Mouse (Mus musculus) ES-E14 (cell line): ENCODE measurements at regions not wholly inside any gene's neighbourhood (a gene's known extent, or its start where the extent isn't known, plus 50 kb on each side); places are given as distances from the start of the nearest gene placed in this dataset.
"Not testable (repeated sequence)": the region's sequence is repeated elsewhere in the genome, so short reads cannot be mapped to it uniquely, and the experiment has no call there.

Source experiments
- DNase-seq: peaks from one replicate; pipeline ENCODE4 v3.0.0-alpha.2; 2013; ENCODE audit warnings: low read depth, low spot score
- H3K27ac ChIP-seq: 2 replicates; pipeline ENCODE4 v1.5.1; 2012; ENCODE audit warnings: low read depth, mild to moderate bottlenecking, low read length, moderate library complexity, mixed read lengths; ENCODE audit not compliant: poor library complexity, insufficient read depth, severe bottlenecking
- H3K36me3 ChIP-seq: 2 replicates; pipeline ENCODE4 v1.6.1; 2012; ENCODE audit warnings: mild to moderate bottlenecking, low read length, moderate library complexity, mixed read lengths; ENCODE audit not compliant: control insufficient read depth, poor library complexity, insufficient read depth, severe bottlenecking
- H3K4me1 ChIP-seq, 2 experiments: fragments of 150-350 bp in 1 of 2; sonication (generic) in 1 of 2; 2 replicates each; pipeline ENCODE4 v1.6.1; 2012; ENCODE audit warnings: low read length in 2 of 2, mild to moderate bottlenecking in 1 of 2, mixed read lengths in 1 of 2; ENCODE audit not compliant: control insufficient read depth in 2 of 2, insufficient read depth in 2 of 2, poor library complexity in 1 of 2
- H3K4me3 ChIP-seq, 2 experiments: fragments of 150-350 bp in 1 of 2; sonication (generic) in 1 of 2; 2 replicates each; pipeline ENCODE4 v1.5.1; 2012; ENCODE audit warnings: low read length in 2 of 2, low read depth in 1 of 2, mild to moderate bottlenecking in 1 of 2, mixed read lengths in 1 of 2; ENCODE audit not compliant: insufficient read depth in 1 of 2, poor library complexity in 1 of 2, severe bottlenecking in 1 of 2
- H3K9ac ChIP-seq: 2 replicates; pipeline ENCODE4 v1.6.1; 2012; ENCODE audit warnings: low read depth, mild to moderate bottlenecking, low read length, mixed read lengths; ENCODE audit not compliant: poor library complexity, insufficient read depth, severe bottlenecking
- H3K9me3 ChIP-seq: fragments of 150-350 bp; sonication (generic); 2 replicates; pipeline ENCODE4 v1.6.1; 2012; ENCODE audit warnings: low read depth, mild to moderate bottlenecking, low read length; ENCODE audit not compliant: control insufficient read depth, insufficient read depth
- CHD2 ChIP-seq: IDR thresholded peaks from 2 replicates; pipeline ENCODE4 v1.6.1; 2014; ENCODE audit warnings: mild to moderate bottlenecking, low read depth, low read length, inconsistent platforms
- HCFC1 ChIP-seq: IDR thresholded peaks from 2 replicates; pipeline ENCODE4 v1.6.1; 2012; ENCODE audit warnings: low read length, inconsistent platforms, borderline replicate concordance; ENCODE audit not compliant: insufficient read depth
- MAFK ChIP-seq: IDR thresholded peaks from 2 replicates; pipeline ENCODE4 v1.6.1; 2014; ENCODE audit warnings: mild to moderate bottlenecking, low read depth, low read length, inconsistent platforms; ENCODE audit not compliant: insufficient read depth
- ZC3H11A ChIP-seq: IDR thresholded peaks from 2 replicates; pipeline ENCODE4 v1.6.1; 2012; ENCODE audit warnings: low read depth, mild to moderate bottlenecking, inconsistent platforms, low read length, borderline replicate concordance
- ZNF384 ChIP-seq: IDR thresholded peaks from 2 replicates; pipeline ENCODE4 v1.6.1; 2012; ENCODE audit warnings: low read depth, low read length, inconsistent platforms
- in situ Hi-C, 2 experiments: fragments of 600-800 bp; cut with MboI; formaldehyde crosslinking; loops; one replicate each; pipeline ENCODE4 v1.15.1; 2025; ENCODE audit warnings: low sequenced_read_pairs in 2 of 2, inconsistent platforms in 1 of 2; ENCODE audit not compliant: unreplicated experiment in 2 of 2

DNA sequence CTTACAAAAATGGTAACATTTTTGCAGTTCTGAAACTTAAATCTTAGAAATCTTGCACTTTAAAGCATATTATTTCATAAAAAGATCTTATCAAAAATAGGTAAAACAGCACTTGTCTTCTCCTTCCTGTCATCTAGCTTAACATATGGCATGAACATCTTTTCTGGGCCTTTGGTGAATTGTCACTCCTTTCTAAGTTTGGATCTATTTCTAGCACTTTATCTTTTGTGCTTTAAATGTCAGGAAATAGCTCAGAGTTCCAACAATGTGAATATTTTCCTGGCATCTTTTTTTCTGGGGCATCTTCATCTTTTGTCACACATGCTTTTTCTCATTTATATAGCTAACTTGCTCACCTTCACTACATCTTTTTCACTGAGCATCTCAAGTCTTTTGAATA, 527.4 kb upstream of the Gm5150 start:
- no peaks in the 10 kb centered on the region for H3K4me1 ChIP-seq
- no peak for DNase-seq
- H3K27ac ChIP-seq: no peak overlapping the region
- in situ Hi-C loops: no loop called here
- no peak overlapping the region for H3K9ac ChIP-seq
- H3K4me3 ChIP-seq: no peak overlapping the region
- no peaks in the 10 kb centered on the region for H3K9me3 ChIP-seq
- TF ChIP-seq ZNF384 (no peak), HCFC1 (no peak), CHD2 (no peak), MAFK (no peak), ZC3H11A (no peak)
- H3K36me3 ChIP-seq: no peaks in the 10 kb centered on the region

- in situ Hi-C loops, H3K4me3 ChIP-seq, DNase-seq, H3K9ac ChIP-seq, H3K4me1 ChIP-seq, H3K27ac ChIP-seq, H3K36me3 ChIP-seq, H3K9me3 ChIP-seq: not testable (repeated sequence)
Observed at GRCm38 (mm10) chr3:16527511-16527910, 521.3 kb upstream of the Gm5150 start.

DNA sequence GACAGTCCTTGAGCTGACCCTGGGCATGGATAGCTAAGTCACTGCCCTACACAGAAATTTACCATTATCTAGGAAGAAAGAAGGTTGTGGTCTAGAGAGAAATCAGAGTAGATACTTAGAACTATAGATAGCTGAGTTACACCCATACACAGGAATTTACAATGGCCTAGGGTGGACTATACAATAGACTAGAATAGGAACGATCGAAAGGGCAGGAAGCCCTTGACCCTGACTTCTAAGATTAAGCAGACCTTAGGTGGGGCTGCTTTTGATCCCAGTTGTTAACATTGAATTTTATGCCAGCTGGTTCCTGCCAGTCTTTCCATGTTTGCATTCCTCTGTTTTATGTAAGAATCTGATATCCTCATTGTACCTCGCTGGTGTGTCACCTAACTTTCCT, 482.2 kb upstream of the Gm5150 start:
- H3K9ac ChIP-seq, H3K4me1 ChIP-seq, in situ Hi-C loops, DNase-seq, H3K9me3 ChIP-seq, H3K4me3 ChIP-seq, H3K27ac ChIP-seq, H3K36me3 ChIP-seq: not testable (repeated sequence)

GRCm38 (mm10) chr3:16482750-16483149, 476.5 kb upstream of the Gm5150 start:
- no peak for DNase-seq
- Histone ChIP-seq H3K27ac (no peak overlapping the region), H3K36me3 (no peaks in the 10 kb centered on the region), H3K9ac (no peak overlapping the region), H3K4me1 (peaks cover 0 to 2% of the 10 kb centered on the region in 2 experiments; a peak in 1 of 4 replicates), H3K9me3 (no peaks in the 10 kb centered on the region), H3K4me3 (no peak overlapping the region)
- in situ Hi-C loops: no loop called here
- no peak for TF ChIP-seq MAFK
- no peak for TF ChIP-seq ZC3H11A
- TF ChIP-seq HCFC1: no peak
- TF ChIP-seq CHD2: no peak
- no peak for TF ChIP-seq ZNF384

- Histone ChIP-seq H3K4me3 (no peak overlapping the region), H3K9ac (no peak overlapping the region), H3K4me1 (no peaks in the 10 kb centered on the region), H3K9me3 (no peaks in the 10 kb centered on the region), H3K36me3 (no peaks in the 10 kb centered on the region), H3K27ac (no peak overlapping the region)
- in situ Hi-C loops: loop anchor here in 1 of 2 experiments (25.0 kb wide), 1 partner anchor 1341 kb away; no protein-coding TSS in a partner anchor
- no peak for TF ChIP-seq CHD2
- no peak for DNase-seq
Observed at GRCm38 (mm10) chr3:16471360-16471759, 465.1 kb upstream of the Gm5150 start.
